Mouse (Mus musculus) lung, adult 2 months (tissue): ENCODE data around the gene Kif5a.

Experiments used
- CTCF ChIP-seq: fragments of 200-500 bp; IDR thresholded peaks from 2 replicates; pipeline ENCODE4 v1.5.1; 2011; ENCODE audit warnings: mild to moderate bottlenecking, low read length, control low read depth; ENCODE audit not compliant: insufficient read depth
- POLR2A ChIP-seq: fragments of 200-500 bp; IDR thresholded peaks from 2 replicates; pipeline ENCODE4 v1.6.1; 2011; ENCODE audit warnings: low read depth, mild to moderate bottlenecking, control low read depth, low read length, borderline replicate concordance; ENCODE audit errors: extremely low read depth

DNA sequence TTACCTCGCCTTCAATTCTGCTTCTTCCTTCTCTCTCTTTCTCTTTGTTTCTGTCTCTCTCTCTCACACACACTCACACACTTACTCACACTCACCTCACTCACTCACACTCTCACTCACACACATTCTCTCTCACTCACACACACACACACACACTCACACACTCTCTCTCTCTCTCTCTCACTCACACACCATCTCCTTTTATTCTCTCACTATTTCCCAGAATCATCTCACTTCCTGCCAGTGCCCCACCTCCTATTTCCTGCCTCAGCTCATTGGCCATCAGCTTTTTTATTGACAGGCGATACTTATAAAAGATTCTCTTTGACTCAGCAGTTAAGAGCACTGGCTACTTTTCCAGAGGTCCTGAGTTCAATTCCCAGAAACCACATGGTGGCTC lies 44.8 kb downstream of the Kif5a start:
- TF ChIP-seq POLR2A (no peak), CTCF (no peak)
